11 mouse cellular contexts compared by ENCODE assay signal in genomic region chr4:53246083-53246747, GRCm38 (mm10).
DNase-seq lines count a peak whose midpoint lies in the region; ATAC-seq and TF ChIP-seq lines count a peak whose summit lies in the region.
"Had no signal": no experiment of that assay in that cellular context is flagged by ENCODE, and none has a peak within 500 bp of the region (broad histone marks: within the 10 kb centered on the region; RNA-seq: fewer than 3 reads in every experiment).

No protein-coding gene starts in this region.

- TF ChIP-seq CTCF in spleen, adult 2 months (IDR thresholded peaks at IDR 0.05; ENCODE audit: extremely low read depth, insufficient read depth, insufficient read length, insufficient replicate concordance) = no peak
- no peak for TF ChIP-seq CTCF in olfactory bulb, adult 2 months (IDR thresholded peaks at IDR 0.05; ENCODE audit: insufficient read depth, low read depth, low read length)

- H3K27me3 ChIP-seq in spleen, adult 2 months (ENCODE audit: control insufficient read depth, insufficient read depth, low read length) = no peaks in the 10 kb centered on the region
- H3K27me3 ChIP-seq in embryonic facial prominence, embryonic 15.5 days = no peaks in the 10 kb centered on the region
- no peaks in the 10 kb centered on the region for H3K27me3 ChIP-seq in midbrain, embryonic 10.5 days (ENCODE audit: low read depth, poor library complexity, severe bottlenecking)
- H3K27me3 ChIP-seq: midbrain, embryonic 13.5 days; neural tube, embryonic 13.5 days had no signal

- no peak overlapping the region for H3K4me2 ChIP-seq in embryonic facial prominence, embryonic 15.5 days (replicated peaks)
- H3K4me2 ChIP-seq: midbrain, embryonic 13.5 days; neural tube, embryonic 13.5 days had no signal

- ATAC-seq in embryonic facial prominence, embryonic 15.5 days (ENCODE audit: insufficient number of reproducible peaks, low FRiP score, low TSS enrichment, low read depth) = no peak
- ATAC-seq: midbrain, embryonic 13.5 days had no signal

- no peak overlapping the region for H3K4me3 ChIP-seq in spleen, adult 2 months (ENCODE audit: extremely low read depth, insufficient read depth, insufficient read length)
- no peak overlapping the region for H3K4me3 ChIP-seq in embryonic facial prominence, embryonic 15.5 days (replicated peaks)
- H3K4me3 ChIP-seq in olfactory bulb, adult 2 months (ENCODE audit: insufficient read depth, low read depth, low read length) = no peak overlapping the region
- H3K4me3 ChIP-seq in midbrain, embryonic 10.5 days = no peak overlapping the region
- H3K4me3 ChIP-seq: midbrain, embryonic 13.5 days; neural tube, embryonic 13.5 days had no signal

- H3K9ac ChIP-seq in embryonic facial prominence, embryonic 15.5 days = no peak overlapping the region
- H3K9ac ChIP-seq: midbrain, embryonic 13.5 days; neural tube, embryonic 13.5 days had no signal

- H3K27ac ChIP-seq in spleen, adult 2 months (ENCODE audit: insufficient read depth, low read length) = 0 out of 2 replicates have a peak overlapping the region, but pooled peaks have one; percentile 3
- 0 out of 2 replicates have a peak overlapping the region, but pooled peaks have one; percentile 34 for H3K27ac ChIP-seq in embryonic facial prominence, embryonic 15.5 days (replicated peaks)
- peak overlapping the region; percentile 44; the same call in 1 of the 2 replicates for H3K27ac ChIP-seq in olfactory bulb, adult 2 months (ENCODE audit: insufficient read depth, low read depth, low read length)
- H3K27ac ChIP-seq in midbrain, embryonic 10.5 days (replicated peaks) = no peak overlapping the region
- H3K27ac ChIP-seq: midbrain, embryonic 13.5 days; neural tube, embryonic 13.5 days had no signal

- no peak for DNase-seq in spleen, adult 2 months (ENCODE audit: low read depth in 1 of 2, low spot score in 2 of 2)
- DNase-seq in spleen, postnatal 10 days (ENCODE audit: low spot score in 2 of 2) = no peak
- DNase-seq in kidney, postnatal 36 days = peak; percentile 62 to 83
- DNase-seq in right cerebral cortex, adult 18-20 months = no peak
- no peak for DNase-seq in midbrain, embryonic 10.5 days (ENCODE audit: low spot score)
- DNase-seq: cerebellum, adult 18-20 months; gastrocnemius, postnatal 25 days had no signal

- 80% methylated on average over 15 of the region's 15 CpGs for WGBS in spleen, adult 2 months
- 73% methylated on average over 15 of the region's 15 CpGs for WGBS in embryonic facial prominence, embryonic 15.5 days
- 55% methylated on average over 15 of the region's 15 CpGs for WGBS in olfactory bulb, adult 2 months
- WGBS in midbrain, embryonic 10.5 days = 92% methylated on average over 15 of the region's 15 CpGs

- no peaks in the 10 kb centered on the region for H3K9me3 ChIP-seq in embryonic facial prominence, embryonic 15.5 days (replicated peaks)
- no peaks in the 10 kb centered on the region for H3K9me3 ChIP-seq in midbrain, embryonic 10.5 days (replicated peaks)
- H3K9me3 ChIP-seq: midbrain, embryonic 13.5 days; neural tube, embryonic 13.5 days had no signal

- H3K4me1 ChIP-seq in spleen, adult 2 months (ENCODE audit: control insufficient read depth, insufficient read depth, insufficient read length) = peaks cover 2% of the 10 kb centered on the region; the same call in 1 of the 2 replicates
- H3K4me1 ChIP-seq in embryonic facial prominence, embryonic 15.5 days = no peaks in the 10 kb centered on the region
- H3K4me1 ChIP-seq in olfactory bulb, adult 2 months (ENCODE audit: control insufficient read depth, insufficient read depth, low read length) = 0 out of 2 replicates have a peak, but pooled peaks cover 2% of the 10 kb centered on the region
- no peaks in the 10 kb centered on the region for H3K4me1 ChIP-seq in midbrain, embryonic 10.5 days
- H3K4me1 ChIP-seq: midbrain, embryonic 13.5 days; neural tube, embryonic 13.5 days had no signal

- TF ChIP-seq POLR2A in spleen, adult 2 months (IDR thresholded peaks at IDR 0.05; ENCODE audit: low read depth, low read length) = no peak
- TF ChIP-seq POLR2A in olfactory bulb, adult 2 months (IDR thresholded peaks at IDR 0.05; ENCODE audit: insufficient read depth, low read depth, low read length) = no peak

- no peaks in the 10 kb centered on the region for H3K36me3 ChIP-seq in spleen, adult 2 months (ENCODE audit: control insufficient read depth, insufficient read depth, low read length)
- H3K36me3 ChIP-seq in embryonic facial prominence, embryonic 15.5 days = no peaks in the 10 kb centered on the region
- no peaks in the 10 kb centered on the region for H3K36me3 ChIP-seq in midbrain, embryonic 10.5 days
- H3K36me3 ChIP-seq: midbrain, embryonic 13.5 days; neural tube, embryonic 13.5 days had no signal

Comparison
In these comparisons a context has a peak if more than half of its experiments do, and no peak if none do; other contexts are left out.
1. DNase-seq: peak in kidney, postnatal 36 days (2 of 2); none in spleen, adult 2 months (0 of 2), spleen, postnatal 10 days (0 of 2), right cerebral cortex, adult 18-20 months (single experiment) and midbrain, embryonic 10.5 days (single experiment).